Mouse (Mus musculus) spleen, adult 18-20 months (tissue): ENCODE measurements around the gene Cx3cr1.

Experiments
- DNase-seq, 2 experiments: peaks; one replicate each; pipeline ENCODE4 v3.0.0; 2022; ENCODE audit warnings: mixed read lengths in 2 of 2

Cx3cr1 gene

DNA sequence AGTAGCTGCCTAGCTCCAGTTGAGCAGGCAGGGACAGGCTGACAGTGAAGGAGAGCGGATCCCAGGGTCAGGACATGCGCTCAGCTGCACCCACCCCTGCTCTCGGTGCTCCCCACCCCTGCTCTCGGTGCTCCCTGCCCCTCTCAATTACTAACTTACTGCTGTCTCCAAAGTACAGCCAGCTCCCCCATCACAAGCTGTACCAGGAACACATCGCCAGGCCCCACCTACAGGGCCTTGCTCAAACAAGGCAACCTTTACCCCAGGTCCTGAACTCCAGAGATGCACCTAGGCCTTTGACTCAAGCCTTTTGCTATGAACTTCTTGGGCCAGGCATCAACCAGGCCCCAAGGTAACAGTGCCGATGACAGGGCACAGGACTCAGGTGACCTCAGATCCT, 136.0 kb downstream of the Cx3cr1 start:
- no peak for DNase-seq

DNA sequence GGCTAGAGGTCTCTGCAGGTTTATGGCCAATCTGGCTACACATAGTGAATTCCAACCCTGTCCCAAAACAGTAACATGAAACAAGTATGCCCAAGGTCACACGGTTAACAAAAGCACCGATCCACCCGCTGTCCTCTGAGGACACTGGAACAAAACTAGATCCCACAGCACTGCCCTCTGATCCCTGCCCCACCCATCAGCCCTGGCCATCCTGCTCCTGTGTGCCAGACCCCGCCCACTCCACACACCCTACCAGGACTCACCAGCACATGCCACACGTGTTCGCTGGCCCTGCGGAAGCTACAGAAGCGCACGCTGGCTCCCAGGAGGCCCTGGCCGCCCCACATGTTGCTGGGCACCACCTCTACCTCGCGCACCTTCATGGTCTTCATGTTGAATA, 137.3 kb downstream of the Cx3cr1 start:
- no peak for DNase-seq

DNA sequence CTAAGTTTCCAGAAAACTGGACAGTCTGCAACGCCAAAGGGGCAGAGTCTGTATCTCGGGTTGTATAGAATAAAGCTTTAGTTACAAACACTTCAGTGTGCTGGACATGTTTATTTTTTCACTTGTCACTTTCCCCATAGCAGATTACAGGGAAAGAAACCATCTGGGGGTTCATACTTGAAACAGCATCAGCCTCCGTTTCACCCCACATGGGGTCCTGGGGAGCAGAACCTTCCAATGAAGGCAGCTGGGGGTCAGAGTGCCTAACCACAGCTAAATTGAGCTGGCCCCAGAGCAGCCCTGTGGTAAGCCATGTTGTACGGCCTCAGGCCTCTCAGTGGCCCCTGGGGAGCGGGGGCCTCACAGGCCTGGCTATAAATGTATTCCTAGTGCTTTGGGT, 143.2 kb downstream of the Cx3cr1 start:
- DNase-seq, result no peak

DNA sequence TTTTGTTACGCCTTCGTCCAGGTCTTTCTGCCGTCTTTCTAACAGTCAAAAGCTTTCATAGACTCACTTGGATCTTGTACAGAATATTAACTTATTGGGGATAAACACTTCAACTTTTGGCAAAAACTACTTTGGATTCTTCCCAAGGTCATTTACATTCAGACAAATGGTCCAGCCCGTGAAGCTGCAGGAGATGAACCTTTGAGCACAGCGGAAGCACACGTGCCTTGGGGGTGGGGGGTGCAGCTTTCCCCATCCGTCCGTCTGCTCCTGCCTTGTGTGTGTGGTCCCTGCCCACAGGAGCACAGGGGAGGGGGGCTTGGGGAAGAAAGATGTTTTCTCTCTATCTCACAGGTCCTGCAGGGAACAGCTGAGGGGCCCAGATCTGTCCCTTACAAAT, 143.9 kb downstream of the Cx3cr1 start:
- DNase-seq, result no peak

DNA sequence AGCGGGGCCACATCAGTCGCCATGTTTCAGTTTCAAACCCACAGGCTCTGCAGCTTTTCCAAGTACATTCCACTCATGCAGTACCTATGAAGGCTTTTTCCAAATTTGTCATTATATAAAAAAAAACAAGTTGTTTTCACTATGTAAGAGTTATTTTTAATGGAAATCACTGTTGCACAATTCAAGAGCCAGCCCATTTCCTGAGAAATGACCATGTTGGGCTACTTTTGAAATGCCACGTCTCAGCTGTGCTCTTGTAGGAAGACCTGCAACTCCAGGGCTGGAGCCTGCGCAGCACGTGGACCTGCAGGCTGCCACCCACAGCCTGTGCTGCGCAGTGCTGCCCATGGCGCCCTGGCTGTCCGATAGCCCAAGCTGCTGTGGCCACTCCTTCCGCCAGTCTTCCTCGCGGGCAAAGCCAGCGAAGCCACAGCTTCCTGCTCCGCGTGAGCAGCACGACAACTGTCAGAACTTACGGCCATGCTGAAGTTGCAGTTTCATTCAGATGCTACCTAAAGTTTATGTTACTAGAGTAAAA, 144.5 kb downstream of the Cx3cr1 start:
- DNase-seq, result no peak

DNA sequence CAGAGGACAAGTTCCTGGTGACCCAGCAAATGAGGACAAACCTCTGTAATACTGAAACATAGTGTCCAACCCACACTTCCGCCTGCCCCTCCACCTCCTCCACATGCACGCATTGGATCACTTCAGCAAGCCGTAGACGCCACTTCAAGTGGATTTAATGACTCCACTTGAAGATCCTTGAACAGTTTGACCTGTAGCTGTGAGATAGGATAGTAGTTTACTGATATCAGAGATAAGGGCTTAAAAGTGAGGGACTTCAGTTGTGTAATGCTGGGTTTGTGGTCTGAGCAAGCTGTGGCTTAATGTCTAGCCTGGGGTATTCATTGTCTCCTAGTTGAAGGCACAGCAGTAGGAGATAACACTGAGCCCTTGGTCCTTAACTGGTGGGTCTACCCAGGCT, 146.2 kb downstream of the Cx3cr1 start:
- DNase-seq, result no peak

DNA sequence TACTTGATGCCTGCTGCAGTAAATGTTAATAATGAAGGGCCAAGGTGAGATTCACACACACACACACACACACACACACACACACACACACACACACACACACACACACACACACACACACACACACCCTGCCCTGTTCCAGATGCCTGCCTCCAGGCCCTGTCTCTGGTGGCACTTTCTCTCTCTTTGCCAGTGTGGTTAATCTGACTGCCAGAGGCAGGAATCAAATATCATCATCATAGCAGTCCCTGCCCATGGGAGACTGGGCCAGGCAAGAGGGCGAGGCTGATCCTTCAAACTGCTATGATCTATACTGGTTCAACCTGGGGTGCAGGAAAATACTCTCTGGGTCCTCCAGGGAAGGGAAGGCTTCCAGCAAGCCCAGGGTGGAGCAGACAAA, 149.8 kb downstream of the Cx3cr1 start:
- DNase-seq, result no peak

DNA sequence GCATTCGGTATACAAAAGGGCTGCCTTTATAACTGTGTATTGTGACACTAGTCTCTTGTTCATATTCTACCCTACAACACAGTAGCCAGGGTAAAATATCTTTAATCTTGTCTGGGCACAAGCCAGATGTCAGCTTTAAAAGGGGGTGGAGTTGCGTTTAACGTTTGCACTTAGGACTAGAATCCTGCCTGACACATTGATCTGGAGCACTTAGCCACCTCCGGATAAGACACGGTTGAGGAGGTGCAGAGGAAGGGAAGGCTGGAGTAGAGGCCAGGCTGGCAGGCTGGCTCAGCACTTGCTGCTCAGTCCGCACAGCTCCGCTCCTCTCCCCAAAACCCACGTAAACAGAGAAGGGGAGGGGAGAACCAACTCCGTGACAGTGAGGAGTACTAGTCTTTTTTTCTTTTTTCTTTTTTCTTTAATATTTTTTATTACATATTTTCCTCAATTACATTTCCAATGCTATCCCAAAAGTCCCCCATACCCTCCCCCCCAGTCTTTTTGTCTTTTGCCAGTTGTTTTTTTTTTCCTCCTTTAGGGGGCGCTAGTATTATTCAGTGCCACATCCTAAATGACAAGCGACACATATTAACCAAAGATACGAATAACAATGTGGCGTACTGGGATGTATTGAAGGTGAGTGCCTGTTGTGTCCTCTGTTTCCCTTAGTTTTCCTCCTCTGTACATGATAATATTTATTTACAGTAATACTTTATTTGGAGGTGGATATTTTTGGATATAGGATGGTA, 156.4 kb downstream of the Cx3cr1 start:
- no peak for DNase-seq

DNA sequence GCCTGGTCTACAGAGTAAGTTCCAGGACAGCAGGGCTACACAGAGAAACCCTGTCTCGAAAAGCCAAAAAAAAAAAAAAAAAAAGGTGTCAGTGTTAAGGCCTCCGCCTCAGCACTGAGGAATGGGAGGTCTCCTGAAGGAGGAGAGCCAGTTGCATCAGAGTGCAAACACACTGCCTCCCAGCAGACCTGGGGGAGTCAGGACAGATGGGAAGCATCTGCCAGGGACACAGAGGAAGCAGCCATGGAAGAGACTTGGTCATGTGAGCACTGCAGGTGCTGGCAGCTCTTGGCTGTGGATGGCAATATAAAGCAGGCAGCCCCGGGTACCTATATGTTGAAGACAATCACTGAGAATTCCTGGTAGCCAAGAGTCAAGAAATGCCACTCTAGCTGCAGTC, 159.7 kb downstream of the Cx3cr1 start:
- no peak for DNase-seq

DNA sequence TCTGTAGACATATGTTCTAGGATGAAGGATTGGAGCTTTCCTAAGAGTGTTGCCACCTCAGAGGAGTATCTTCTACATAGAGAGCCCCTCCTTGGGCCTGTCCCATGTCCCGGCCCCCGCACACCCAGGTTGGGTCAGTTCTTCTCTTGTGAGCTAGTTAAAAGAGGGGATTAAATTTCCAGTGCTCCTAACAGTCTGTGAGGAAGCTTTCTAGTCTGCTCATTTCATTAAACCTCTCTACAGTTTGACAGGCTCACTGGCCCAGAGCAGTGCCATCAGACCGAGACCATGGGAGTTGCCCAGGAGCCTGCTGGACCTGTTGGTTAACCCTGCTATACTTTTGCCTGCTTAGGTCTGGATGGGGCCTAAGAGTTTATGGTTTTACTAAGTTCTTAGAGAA, 161.0 kb downstream of the Cx3cr1 start:
- DNase-seq, result no peak

DNA sequence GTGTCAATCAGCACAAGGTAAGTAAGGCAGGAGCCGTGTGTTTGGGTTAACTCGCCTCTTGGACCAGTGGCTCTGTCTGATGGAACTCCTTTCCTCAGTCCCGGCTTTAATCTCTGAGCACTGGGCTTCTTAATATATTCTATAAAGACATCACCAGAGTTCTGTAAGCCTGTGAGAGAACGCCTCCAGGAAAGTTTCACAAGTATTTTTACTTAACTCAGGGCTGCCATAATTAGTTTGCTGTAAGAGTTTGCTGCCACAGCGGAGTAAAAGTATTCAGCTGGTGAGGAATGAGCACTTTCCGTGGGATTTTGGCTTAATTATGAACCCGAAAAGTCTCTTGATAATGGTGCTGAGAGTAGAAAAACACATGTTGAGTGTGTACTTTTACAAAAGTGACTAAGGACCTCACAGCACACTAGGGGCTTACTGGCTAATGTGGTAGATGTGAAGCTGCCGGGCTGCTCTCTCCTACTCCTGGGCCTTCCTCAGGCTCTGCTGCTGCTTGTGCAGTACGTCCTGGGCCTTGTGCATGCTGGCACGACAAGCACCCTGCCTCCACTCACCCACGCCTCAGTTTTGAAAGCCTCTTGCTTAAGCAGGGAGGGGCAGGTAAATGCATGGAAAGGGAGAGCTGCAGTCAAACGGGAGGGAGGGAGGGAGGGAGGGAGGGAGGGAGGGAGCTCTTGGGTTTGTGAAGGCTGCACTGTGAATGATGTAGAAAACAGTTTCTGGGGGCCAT, 167.1 kb downstream of the Cx3cr1 start:
- no peak for DNase-seq

DNA sequence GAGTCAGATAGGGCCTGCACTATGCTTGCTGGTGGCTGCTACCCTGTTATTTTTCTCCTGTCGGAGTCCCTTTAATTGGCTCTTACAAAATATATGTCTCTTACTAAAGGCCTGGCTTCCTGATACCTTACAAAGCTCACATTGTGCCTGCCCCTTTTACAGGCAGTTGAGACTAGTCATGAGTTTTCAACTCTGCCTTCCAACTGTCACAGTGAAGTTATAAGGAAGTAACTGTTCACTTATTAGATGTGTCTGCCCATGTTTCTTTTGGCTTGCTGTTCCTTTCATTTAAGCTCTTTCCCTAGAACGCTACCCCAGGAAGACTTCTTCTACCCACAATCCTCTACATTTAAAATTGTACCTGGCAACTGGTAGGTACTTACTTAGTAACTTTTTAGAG, 170.2 kb downstream of the Cx3cr1 start:
- no peak for DNase-seq

DNA sequence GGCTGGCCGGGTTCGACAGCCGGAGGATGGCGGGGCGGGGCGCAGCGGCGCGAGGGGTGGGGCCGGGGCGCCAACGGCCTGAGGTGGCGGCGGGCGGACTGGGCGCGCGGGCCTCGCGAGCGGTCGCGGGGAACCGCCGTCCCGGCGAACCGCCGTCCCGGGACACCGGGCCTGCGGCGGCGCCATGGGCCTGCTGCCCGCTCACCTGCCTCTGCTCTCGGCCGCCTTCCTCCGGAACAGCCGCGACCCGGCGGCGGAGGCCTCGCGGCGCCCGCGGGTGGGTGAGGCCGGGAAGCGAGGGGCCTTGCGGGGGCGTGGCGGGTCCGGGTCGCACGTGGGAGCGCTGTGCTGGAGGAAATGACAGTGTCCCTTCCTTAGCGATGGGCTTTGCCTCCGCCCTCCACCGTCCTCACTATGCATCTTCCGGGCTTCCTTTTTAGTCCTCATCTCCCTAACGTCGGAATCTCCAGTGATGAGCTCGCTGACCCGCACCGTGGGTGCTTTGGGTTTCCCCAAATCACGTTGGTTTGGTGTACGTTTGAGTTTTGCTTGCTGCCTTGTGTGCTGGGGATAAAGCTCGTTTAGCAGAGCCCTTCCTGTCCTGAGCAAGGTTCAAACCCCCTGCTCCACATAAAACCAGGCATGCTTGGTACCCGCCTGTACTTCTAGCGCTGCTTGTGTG, 174.5 kb downstream of the Cx3cr1 start:
- DNase-seq, result peak in 1 of 2 experiments; percentile 47

DNA sequence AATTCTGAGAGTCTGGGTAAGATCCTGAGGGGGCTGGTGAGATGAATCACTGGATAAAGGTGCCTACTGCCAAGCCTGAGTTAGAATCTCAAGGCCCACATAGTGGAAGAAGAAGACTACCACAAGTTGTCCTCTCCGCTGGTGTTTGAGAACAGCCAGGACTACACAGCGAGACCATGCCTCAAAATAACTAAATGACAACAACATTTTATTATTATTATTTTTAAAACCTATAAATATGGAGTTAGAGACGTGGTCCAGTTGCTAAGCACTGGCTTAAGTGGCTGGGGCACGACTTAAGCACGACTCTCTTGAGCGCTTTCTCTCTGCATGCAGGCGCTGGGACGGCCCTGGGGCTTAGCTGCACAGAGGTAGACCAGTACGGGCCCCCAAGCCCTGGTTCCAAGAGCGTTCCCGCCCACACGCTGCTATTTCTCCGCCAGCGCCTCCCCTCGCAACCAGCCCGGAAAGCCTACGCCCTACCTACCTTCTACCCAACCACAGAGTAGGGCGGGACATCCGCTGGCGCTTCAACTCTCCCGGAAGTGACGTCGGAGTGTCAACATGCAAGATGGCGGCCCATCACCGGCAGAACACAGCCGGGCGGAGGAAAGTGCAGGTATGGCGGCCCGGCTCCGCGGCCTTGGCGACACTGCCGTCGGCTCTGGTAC, 175.2 kb downstream of the Cx3cr1 start, which contains the start of gene Wdr48:
TSS of gene Wdr48 (plus strand) at position 540 of the 671 bp plus-strand sequence.
- peak; percentile 91 to 92 for DNase-seq

DNA sequence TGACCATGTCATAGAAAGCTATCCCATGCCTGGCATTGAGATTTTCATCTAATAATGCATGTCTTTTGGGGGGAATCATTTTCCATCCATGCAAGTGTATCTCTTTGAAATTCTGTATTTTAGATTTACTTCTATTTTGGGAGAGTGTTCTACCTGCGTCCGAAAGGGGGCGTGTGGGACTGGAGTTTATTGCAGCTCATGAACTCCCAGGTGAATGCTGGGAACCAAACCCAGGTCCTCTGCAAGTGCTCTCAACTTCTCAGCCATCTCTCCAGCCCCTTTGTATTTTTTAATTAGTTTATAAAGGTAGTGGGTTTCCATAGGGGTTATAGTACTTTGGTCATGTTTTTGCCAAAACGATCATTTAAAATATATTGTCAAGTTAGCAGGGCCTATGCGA, 175.8 kb downstream of the Cx3cr1 start:
- no peak for DNase-seq

DNA sequence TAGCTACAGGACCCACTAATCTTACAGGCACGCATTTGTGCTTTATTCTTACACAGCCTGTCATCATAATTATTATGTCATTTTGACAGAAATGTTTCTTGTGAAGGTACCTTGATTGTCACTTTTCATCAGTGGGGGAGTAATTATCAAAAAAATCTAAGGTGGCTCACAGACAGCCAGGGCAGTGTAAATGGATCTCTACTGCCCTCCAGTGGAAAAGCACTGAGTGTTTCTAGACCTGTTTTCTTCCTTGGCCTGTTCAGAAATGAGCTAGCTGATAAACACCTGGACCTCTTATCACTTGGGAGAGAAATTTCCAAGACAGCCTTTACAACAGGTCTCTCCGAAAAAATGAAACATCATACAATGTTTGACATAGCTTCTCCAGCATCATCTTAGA, 179.0 kb downstream of the Cx3cr1 start:
- DNase-seq, result no peak

DNA sequence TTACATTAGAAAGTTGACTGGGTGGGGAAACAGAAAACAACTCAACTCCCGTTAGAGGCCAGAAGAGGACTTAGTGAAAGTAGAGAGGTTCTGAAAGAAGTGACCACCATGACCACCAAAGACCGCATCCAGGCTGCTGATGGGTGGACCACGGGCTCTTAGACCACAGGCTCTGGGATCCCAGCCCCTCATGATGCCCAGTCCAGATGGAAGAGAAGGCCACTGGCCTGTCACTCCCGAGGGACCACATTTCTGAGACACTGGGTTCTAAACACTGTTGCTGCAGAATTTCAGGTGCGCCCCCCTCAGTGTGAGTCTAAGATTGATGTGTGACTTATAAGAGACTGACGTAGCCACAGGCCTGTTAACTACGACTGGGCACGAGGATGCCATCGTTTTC, 180.2 kb downstream of the Cx3cr1 start:
- no peak for DNase-seq

DNA sequence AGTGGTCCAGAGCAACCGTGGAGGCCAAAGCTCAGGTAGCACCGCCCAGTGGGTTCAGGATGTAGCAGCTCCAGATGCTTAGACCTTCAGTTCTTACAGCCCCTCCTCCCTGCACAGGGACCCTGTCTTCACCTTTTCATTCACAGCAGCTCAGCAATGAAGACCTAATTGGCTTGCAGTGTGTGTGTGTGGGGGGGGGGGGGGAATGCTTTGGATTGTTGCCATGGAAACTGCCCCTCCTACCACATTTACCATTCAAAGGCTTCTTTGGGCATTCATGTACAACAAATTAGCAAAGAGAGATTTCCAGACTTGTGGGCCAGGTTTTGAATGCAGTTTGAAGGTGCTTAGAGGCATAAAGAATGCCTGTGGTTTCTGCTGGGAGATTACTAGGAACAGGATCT, 180.8 kb downstream of the Cx3cr1 start:
- DNase-seq, result no peak

DNA sequence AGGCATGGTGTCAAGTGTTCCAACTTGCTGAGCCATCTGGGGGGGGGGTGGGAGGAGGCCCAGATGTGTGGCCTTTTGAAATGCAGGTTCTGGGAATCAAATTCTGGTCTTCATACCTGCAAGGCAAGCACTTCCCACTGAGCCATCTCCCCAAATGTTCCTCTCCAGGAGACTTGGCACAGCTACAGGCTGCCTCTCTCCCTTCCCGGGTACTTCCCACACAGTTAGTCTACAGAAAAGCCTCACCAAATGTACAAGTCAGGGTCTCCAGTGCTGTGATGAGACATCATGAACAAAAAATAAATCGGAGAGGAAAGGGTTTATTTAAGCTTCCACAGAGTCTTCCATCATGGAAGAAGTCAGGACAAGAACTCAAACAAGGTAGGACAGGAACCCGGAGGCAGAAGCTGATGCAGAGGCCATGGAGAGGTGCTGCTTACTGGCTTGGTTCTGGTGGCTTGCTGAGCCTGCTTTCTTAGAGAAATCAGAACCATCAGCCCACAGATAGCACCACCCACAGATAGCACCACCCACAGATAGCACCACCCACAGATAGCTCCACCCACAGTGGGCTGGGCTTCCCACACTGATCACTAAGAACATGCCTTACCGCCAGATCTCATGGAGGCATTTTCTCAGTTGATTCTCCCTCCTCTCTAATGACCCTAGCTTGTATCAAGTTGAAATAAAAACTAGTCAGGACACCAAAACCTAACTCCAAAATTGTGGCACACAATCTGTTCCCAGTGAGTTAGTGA, 182.4 kb downstream of the Cx3cr1 start:
- DNase-seq, result no peak

DNA sequence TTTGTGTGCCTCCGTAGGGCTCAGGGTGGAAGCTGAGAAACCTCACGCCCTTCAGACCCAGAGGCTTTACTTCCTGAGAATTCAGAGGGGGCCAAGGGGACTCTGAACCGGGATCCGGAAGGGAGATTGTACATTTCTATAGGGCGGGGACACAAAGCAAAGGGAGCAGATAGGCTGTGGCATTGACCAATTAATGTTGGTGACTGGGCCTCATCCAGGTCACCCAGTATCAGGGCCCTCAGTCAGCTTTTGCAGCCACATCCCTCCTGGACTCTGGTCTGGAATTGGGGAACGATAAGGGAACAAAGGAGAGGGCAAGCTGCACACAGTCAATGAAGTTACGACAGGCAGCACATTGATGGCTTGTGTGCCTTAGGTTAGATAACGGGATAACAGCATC, 215.5 kb downstream of the Cx3cr1 start:
- no peak for DNase-seq

DNA sequence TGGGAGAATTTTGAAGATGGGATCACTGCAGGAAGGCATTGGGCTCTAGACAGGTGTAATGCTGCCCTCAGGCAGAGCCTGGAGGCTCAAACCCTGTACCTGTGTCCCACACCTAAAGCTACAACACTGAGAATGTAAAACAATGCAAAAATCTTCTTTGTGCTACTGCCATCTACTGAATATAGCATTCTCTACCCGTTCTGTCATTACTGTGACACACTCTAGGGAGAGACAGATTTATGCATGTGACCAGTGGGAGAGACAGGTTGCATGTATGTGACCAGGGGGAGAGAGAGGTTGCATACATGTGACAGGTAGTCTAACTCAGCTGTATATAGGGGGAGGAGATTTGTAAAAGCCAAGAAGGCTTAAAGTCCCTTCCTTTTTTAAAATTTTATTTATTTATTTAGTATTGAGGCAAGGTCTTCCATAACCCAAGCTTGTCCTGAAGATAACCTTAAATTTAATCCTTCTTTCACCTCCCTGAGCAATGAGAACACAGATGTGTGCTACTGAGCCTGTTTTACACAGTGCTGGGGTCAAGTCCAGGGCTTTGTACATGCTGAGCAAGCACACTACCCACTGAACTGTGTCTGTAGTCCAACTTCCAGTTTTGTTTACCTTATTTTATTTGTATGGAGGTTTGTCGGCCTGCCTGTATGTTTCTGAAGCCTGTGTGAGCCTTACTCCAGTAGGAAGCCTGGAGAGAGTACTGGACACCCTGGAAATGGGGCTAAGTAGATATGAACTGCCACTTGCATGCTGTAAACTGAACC, 216.4 kb downstream of the Cx3cr1 start:
- DNase-seq, result no peak
